9 mouse cellular contexts compared by ENCODE assay signal in genomic region chr5:116453401-116453851, GRCm38 (mm10). TPM values are rescaled to one million over a fixed set of nuclear protein-coding genes. Genes with fewer than 3 reads are reported as not detected.
DNase-seq lines count a peak whose midpoint lies in the region; ATAC-seq lines count a peak whose summit lies in the region.
"Had no signal": no experiment of that assay in that cellular context is flagged by ENCODE, and none has a peak within 500 bp of the region (broad histone marks: within the 10 kb centered on the region; RNA-seq: fewer than 3 reads in every experiment).

No protein-coding gene starts in this region.

- no peaks in the 10 kb centered on the region for H3K9me3 ChIP-seq in forebrain, embryonic 12.5 days

- ATAC-seq in forebrain, embryonic 12.5 days (ENCODE audit: low FRiP score) = no peak
- no peak for ATAC-seq in activated CD4-positive, CD25-positive, alpha-beta regulatory T cell, adult 4 months

- H3K4me2 ChIP-seq in forebrain, embryonic 12.5 days = peak overlapping the region; percentile 36

- no peak overlapping the region for H3K27ac ChIP-seq in forebrain, embryonic 12.5 days

- no peak overlapping the region for H3K9ac ChIP-seq in forebrain, embryonic 12.5 days

- peak; percentile 24 for DNase-seq in MN1 (ENCODE audit: low spot score)
- peak; percentile 54 for DNase-seq in brain, adult 2 months (ENCODE audit: low read depth, low spot score)
- DNase-seq in heart, postnatal 14 days = peak; percentile 73 to 81
- DNase-seq in layer of hippocampus, postnatal 14 days (ENCODE audit: low spot score in 2 of 2) = peak; percentile 31 to 52
- peak; percentile 77 to 80 for DNase-seq in lung, postnatal 4 days
- peak; percentile 63 for DNase-seq in right cerebral cortex, postnatal 4 days

- 0 out of 2 replicates have a peak overlapping the region, but pooled peaks have one; percentile 7 for H3K4me3 ChIP-seq in forebrain, embryonic 12.5 days (replicated peaks)

- WGBS in forebrain, embryonic 12.5 days = 5% methylated on average over 27 of the region's 27 CpGs

- H3K27me3 ChIP-seq in forebrain, embryonic 12.5 days = peaks cover 39% of the 10 kb centered on the region

- H3K36me3 ChIP-seq in forebrain, embryonic 12.5 days (replicated peaks) = peaks cover 18% of the 10 kb centered on the region

- intact Hi-C loops in heart, postnatal 14 days (cut with DNase I) = loop anchor here (5.0 kb wide), 1 partner anchor 46 kb away; no protein-coding TSS in a partner anchor

- peaks cover 21% of the 10 kb centered on the region for H3K4me1 ChIP-seq in forebrain, embryonic 12.5 days

RNA-seq across cellular contexts. Expression of gene Hspb8, which starts 30.8 kb away (rescaled TPM):
- polyA plus RNA-seq in forebrain, embryonic 12.5 days (2016; fragmentation: Nextera tagmentation; extraction: Ambion mirVana) = 7.4 and 9.0 TPM in 2 replicates
- 100 to 1,000 TPM; 234 to 252 TPM for total RNA-seq in heart, postnatal 14 days (2021)
- total RNA-seq in layer of hippocampus, postnatal 14 days (2021) = 10 to 100 TPM; 11.3 to 13.8 TPM
- polyA plus RNA-seq in activated CD4-positive, CD25-positive, alpha-beta regulatory T cell, adult 4 months (2017; shearing (Covaris generic)) = not detected
- total RNA-seq: neutrophil, adult 5-6 weeks had no signal

Comparison
In these comparisons a context has a peak if more than half of its experiments do, and no peak if none do; other contexts are left out.
1. DNase-seq: peak in every context shown above with its lines; median percentile 78 in lung, postnatal 4 days; 77 in heart, postnatal 14 days; 63 in right cerebral cortex, postnatal 4 days; 54 in brain, adult 2 months; 42 in layer of hippocampus, postnatal 14 days; 24 in MN1.
2. RNA of gene Hspb8, which starts 30.8 kb away (total RNA-seq): 234 to 252 TPM in heart, postnatal 14 days; 11.3 to 13.8 TPM in layer of hippocampus, postnatal 14 days; every median in the first group is over 10 times any median in the second.